Comparison of ENCODE assay signal across 21 mouse cellular contexts in genomic region chr17:62417584-62417983, GRCm38 (mm10).
DNase-seq lines count a peak whose midpoint lies in the region; ATAC-seq and TF ChIP-seq lines count a peak whose summit lies in the region.
"Had no signal": no experiment of that assay in that cellular context is flagged by ENCODE, and none has a peak within 500 bp of the region (broad histone marks: within the 10 kb centered on the region; RNA-seq: fewer than 3 reads in every experiment).

No protein-coding gene starts in this region.

- TF ChIP-seq POLR2A in thymus, adult 2 months (IDR thresholded peaks at IDR 0.05; ENCODE audit: control insufficient read depth, extremely low read depth, insufficient read depth, low read length, poor library complexity) = no peak

- H3K9me3 ChIP-seq in forebrain, embryonic 14.5 days (replicated peaks; ENCODE audit: control insufficient read depth, low read length) = no peaks in the 10 kb centered on the region
- H3K9me3 ChIP-seq in forebrain, embryonic 10.5 days = no peaks in the 10 kb centered on the region
- no peaks in the 10 kb centered on the region for H3K9me3 ChIP-seq in forebrain, postnatal 0 days (ENCODE audit: low read length)
- H3K9me3 ChIP-seq in hindbrain, embryonic 11.5 days (ENCODE audit: control insufficient read depth, low read length) = no peaks in the 10 kb centered on the region
- H3K9me3 ChIP-seq: hindbrain, embryonic 13.5 days; intestine, embryonic 15.5 days had no signal

- no peak overlapping the region for H3K27ac ChIP-seq in forebrain, embryonic 14.5 days (ENCODE audit: low read depth, low read length)
- no peak overlapping the region for H3K27ac ChIP-seq in forebrain, embryonic 10.5 days
- H3K27ac ChIP-seq in thymus, adult 2 months (ENCODE audit: control insufficient read depth, insufficient read depth, low read length) = peak overlapping the region; percentile 47; the same call in 1 of the 2 replicates
- no peak overlapping the region for H3K27ac ChIP-seq in forebrain, postnatal 0 days (ENCODE audit: low read depth, low read length)
- no peak overlapping the region for H3K27ac ChIP-seq in hindbrain, embryonic 11.5 days (ENCODE audit: low read depth, low read length)
- H3K27ac ChIP-seq: hindbrain, embryonic 13.5 days; intestine, embryonic 15.5 days had no signal

- no peaks in the 10 kb centered on the region for H3K27me3 ChIP-seq in forebrain, embryonic 14.5 days (replicated peaks; ENCODE audit: control insufficient read depth, insufficient read depth, low read length)
- no peaks in the 10 kb centered on the region for H3K27me3 ChIP-seq in forebrain, embryonic 10.5 days (ENCODE audit: poor library complexity, severe bottlenecking)
- no peaks in the 10 kb centered on the region for H3K27me3 ChIP-seq in thymus, adult 2 months (ENCODE audit: control insufficient read depth, insufficient read depth, low read length)
- no peaks in the 10 kb centered on the region for H3K27me3 ChIP-seq in forebrain, postnatal 0 days (ENCODE audit: insufficient read depth, low read length)
- H3K27me3 ChIP-seq in hindbrain, embryonic 11.5 days (ENCODE audit: control insufficient read depth, insufficient read depth, low read length) = no peaks in the 10 kb centered on the region
- H3K27me3 ChIP-seq: CH12.LX; hindbrain, embryonic 13.5 days; intestine, embryonic 15.5 days; Patski had no signal

- no peak overlapping the region for H3K4me2 ChIP-seq in forebrain, embryonic 14.5 days (ENCODE audit: low read length)
- H3K4me2 ChIP-seq in forebrain, postnatal 0 days (ENCODE audit: low read depth) = no peak overlapping the region
- no peak overlapping the region for H3K4me2 ChIP-seq in hindbrain, embryonic 11.5 days (replicated peaks; ENCODE audit: low read depth, low read length)
- H3K4me2 ChIP-seq: heart, embryonic 11.5 days; hindbrain, embryonic 13.5 days; intestine, embryonic 15.5 days had no signal

- H3K4me1 ChIP-seq in forebrain, embryonic 14.5 days (ENCODE audit: control insufficient read depth, insufficient read depth, low read length) = no peaks in the 10 kb centered on the region
- no peaks in the 10 kb centered on the region for H3K4me1 ChIP-seq in forebrain, embryonic 10.5 days
- no peaks in the 10 kb centered on the region; the same call in 1 of the 2 replicates for H3K4me1 ChIP-seq in thymus, adult 2 months (replicated peaks; ENCODE audit: control insufficient read depth, insufficient read depth, low read length)
- no peaks in the 10 kb centered on the region for H3K4me1 ChIP-seq in forebrain, postnatal 0 days (ENCODE audit: insufficient read depth)
- no peaks in the 10 kb centered on the region for H3K4me1 ChIP-seq in hindbrain, embryonic 11.5 days (replicated peaks; ENCODE audit: control insufficient read depth, insufficient read depth, low read length)
- H3K4me1 ChIP-seq: hindbrain, embryonic 13.5 days; intestine, embryonic 15.5 days had no signal

- no peak overlapping the region for H3K9ac ChIP-seq in forebrain, embryonic 14.5 days (ENCODE audit: low read length)
- H3K9ac ChIP-seq in forebrain, postnatal 0 days = no peak overlapping the region
- H3K9ac ChIP-seq in hindbrain, embryonic 11.5 days (ENCODE audit: low read depth, low read length) = no peak overlapping the region
- H3K9ac ChIP-seq: hindbrain, embryonic 13.5 days; intestine, embryonic 15.5 days had no signal

- no peak for TF ChIP-seq CTCF in thymus, adult 2 months (IDR thresholded peaks at IDR 0.05; ENCODE audit: borderline replicate concordance, control insufficient read depth, extremely low read depth, insufficient read depth, low read length, poor library complexity)
- TF ChIP-seq CTCF in forebrain, postnatal 0 days (IDR thresholded peaks at IDR 0.05; ENCODE audit: low read depth) = no peak

- no peak overlapping the region for H3K4me3 ChIP-seq in forebrain, embryonic 14.5 days (ENCODE audit: low read depth, low read length)
- no peak overlapping the region for H3K4me3 ChIP-seq in forebrain, embryonic 10.5 days
- no peak overlapping the region for H3K4me3 ChIP-seq in thymus, adult 2 months (ENCODE audit: control insufficient read depth, insufficient read depth, low read length)
- H3K4me3 ChIP-seq in forebrain, postnatal 0 days (ENCODE audit: low read depth, low read length) = no peak overlapping the region
- H3K4me3 ChIP-seq in hindbrain, embryonic 11.5 days (ENCODE audit: low read depth, low read length) = no peak overlapping the region
- H3K4me3 ChIP-seq: hindbrain, embryonic 13.5 days; intestine, embryonic 15.5 days had no signal

- H3K36me3 ChIP-seq in forebrain, embryonic 14.5 days (ENCODE audit: control insufficient read depth, insufficient read depth, low read length) = no peaks in the 10 kb centered on the region
- no peaks in the 10 kb centered on the region for H3K36me3 ChIP-seq in forebrain, embryonic 10.5 days (replicated peaks)
- H3K36me3 ChIP-seq in thymus, adult 2 months (ENCODE audit: control insufficient read depth, insufficient read depth, low read length) = no peaks in the 10 kb centered on the region
- no peaks in the 10 kb centered on the region for H3K36me3 ChIP-seq in forebrain, postnatal 0 days (ENCODE audit: insufficient read depth)
- H3K36me3 ChIP-seq in hindbrain, embryonic 11.5 days (ENCODE audit: control insufficient read depth, insufficient read depth, low read length) = no peaks in the 10 kb centered on the region
- H3K36me3 ChIP-seq: G1E; hindbrain, embryonic 13.5 days; intestine, embryonic 15.5 days had no signal

- DNase-seq in forebrain, embryonic 14.5 days (ENCODE audit: low spot score) = peak; percentile 10
- DNase-seq in forebrain, embryonic 10.5 days (ENCODE audit: extremely low spot score, low spot score) = no peak
- DNase-seq in thymus, adult 2 months = no peak
- no peak for DNase-seq in thymus, postnatal 0 days (ENCODE audit: low spot score)
- peak; percentile 50 for DNase-seq in forebrain, postnatal 0 days
- DNase-seq in hindbrain, embryonic 11.5 days (ENCODE audit: low spot score) = no peak
- DNase-seq: adrenal gland, postnatal 36 days; B cell, adult 2 months; cerebellum, adult 18-20 months; cerebellum, adult 9-10 months; gastrocnemius, postnatal 10 days; heart, adult 11 months; kidney, adult 11 months; kidney, adult 8-10 months had no signal

- ATAC-seq in forebrain, embryonic 14.5 days = no peak
- ATAC-seq in forebrain, postnatal 0 days = peak; percentile 90
- no peak for ATAC-seq in hindbrain, embryonic 11.5 days (ENCODE audit: low FRiP score)
- ATAC-seq: hindbrain, embryonic 16.5 days; intestine, embryonic 15.5 days; Patski had no signal

- WGBS in forebrain, embryonic 14.5 days = 73% methylated on average over 7 of the region's 8 CpGs
- WGBS in forebrain, embryonic 10.5 days = 76% methylated on average over 8 of the region's 8 CpGs
- WGBS in thymus, adult 2 months = 65% methylated on average over 8 of the region's 8 CpGs
- WGBS in forebrain, postnatal 0 days = 58% methylated on average over 7 of the region's 8 CpGs
- 87% methylated on average over 7 of the region's 8 CpGs for WGBS in hindbrain, embryonic 11.5 days

Comparison
In these comparisons a context has a peak if more than half of its experiments do, and no peak if none do; other contexts are left out.
1. DNase-seq: peak in forebrain, embryonic 14.5 days (single experiment) and forebrain, postnatal 0 days (single experiment); none in forebrain, embryonic 10.5 days (single experiment), thymus, adult 2 months (single experiment), thymus, postnatal 0 days (single experiment) and hindbrain, embryonic 11.5 days (single experiment).